Mouse (Mus musculus): ENCODE data around the gene Urm1. TPM values are rescaled to one million over a fixed set of nuclear protein-coding genes. Genes with fewer than 3 reads are reported as not detected.
A peak's percentile ranks its signal among the peaks of the same experiment; 100 is the strongest.
"Not testable (repeated sequence)": the region's sequence is repeated elsewhere in the genome, so short reads cannot be mapped to it uniquely, and the experiment has no call there.

Gene Urm1
- polyA plus RNA-seq, 1 experiment from 2014 or later, result 18.4 TPM

GRCm38 (mm10) chr2:29873801-29874200 is 53.9 kb downstream of the Urm1 start:
- ATAC-seq (replicated peaks; ENCODE audit: insufficient number of reproducible peaks, low FRiP score, low TSS enrichment, low read depth) (no peak), DNase-seq (ENCODE audit: low spot score) (no peak)
- Histone ChIP-seq H3K36me3 (replicated peaks; ENCODE audit: control insufficient read depth, insufficient read depth, low read depth, low read length) (no peaks in the 10 kb centered on the region), H3K9me3 (replicated peaks; ENCODE audit: control insufficient read depth, low read length) (no peaks in the 10 kb centered on the region), H3K27ac (replicated peaks; ENCODE audit: low read depth, low read length) (no peak overlapping the region), H3K9ac (replicated peaks; ENCODE audit: low read length) (no peak overlapping the region), H3K4me2 (ENCODE audit: low read depth, low read length) (no peak overlapping the region), H3K4me1 (ENCODE audit: control insufficient read depth, insufficient read depth, low read length) (peaks cover 2% of the 10 kb centered on the region; the same call in 1 of the 2 replicates), H3K4me3 (ENCODE audit: low read depth, low read length) (no peak overlapping the region), H3K27me3 (ENCODE audit: control insufficient read depth, insufficient read depth, low read length) (no peaks in the 10 kb centered on the region)
- WGBS, result 79% methylated on average over 4 of the region's 4 CpGs

GRCm38 (mm10) chr2:29878061-29878460 is 58.2 kb downstream of the Urm1 start:
- H3K27me3 ChIP-seq (ENCODE audit: control insufficient read depth, insufficient read depth, low read length), result no peaks in the 10 kb centered on the region
- no peak overlapping the region for H3K27ac ChIP-seq (replicated peaks; ENCODE audit: low read depth, low read length)
- no peaks in the 10 kb centered on the region for H3K36me3 ChIP-seq (replicated peaks; ENCODE audit: control insufficient read depth, insufficient read depth, low read depth, low read length)
- DNase-seq (ENCODE audit: low spot score) (no peak), ATAC-seq (replicated peaks; ENCODE audit: insufficient number of reproducible peaks, low FRiP score, low TSS enrichment, low read depth) (no peak)
- H3K4me2 ChIP-seq (ENCODE audit: low read depth, low read length), result no peak overlapping the region
- 76% methylated on average over 4 of the region's 4 CpGs for WGBS
- H3K9me3 ChIP-seq (replicated peaks; ENCODE audit: control insufficient read depth, low read length), result no peaks in the 10 kb centered on the region
- H3K9ac ChIP-seq (replicated peaks; ENCODE audit: low read length), result no peak overlapping the region
- H3K4me1 ChIP-seq (ENCODE audit: control insufficient read depth, insufficient read depth, low read length), result no peaks in the 10 kb centered on the region
- H3K4me3 ChIP-seq (ENCODE audit: low read depth, low read length), result no peak overlapping the region

- DNase-seq (ENCODE audit: low spot score), result no peak
- no peak for ATAC-seq (replicated peaks; ENCODE audit: insufficient number of reproducible peaks, low FRiP score, low TSS enrichment, low read depth)
- Histone ChIP-seq H3K27ac (replicated peaks; ENCODE audit: low read depth, low read length) (no peak overlapping the region), H3K9me3 (replicated peaks; ENCODE audit: control insufficient read depth, low read length) (no peaks in the 10 kb centered on the region), H3K27me3 (ENCODE audit: control insufficient read depth, insufficient read depth, low read length) (no peaks in the 10 kb centered on the region), H3K4me2 (ENCODE audit: low read depth, low read length) (no peak overlapping the region), H3K36me3 (replicated peaks; ENCODE audit: control insufficient read depth, insufficient read depth, low read depth, low read length) (no peaks in the 10 kb centered on the region), H3K4me3 (ENCODE audit: low read depth, low read length) (no peak overlapping the region), H3K9ac (replicated peaks; ENCODE audit: low read length) (no peak overlapping the region), H3K4me1 (ENCODE audit: control insufficient read depth, insufficient read depth, low read length) (no peaks in the 10 kb centered on the region)
- WGBS, result 68% methylated on average over 8 of the region's 8 CpGs
Observed at GRCm38 (mm10) chr2:29879191-29879590, 59.3 kb downstream of the Urm1 start.

GRCm38 (mm10) chr2:29879964-29880830 is 60.3 kb downstream of the Urm1 start:
- H3K4me2 ChIP-seq (ENCODE audit: low read depth, low read length), result no peak overlapping the region
- H3K4me1 ChIP-seq (ENCODE audit: control insufficient read depth, insufficient read depth, low read length), result no peaks in the 10 kb centered on the region
- no peaks in the 10 kb centered on the region for H3K9me3 ChIP-seq (replicated peaks; ENCODE audit: control insufficient read depth, low read length)
- H3K27ac ChIP-seq (replicated peaks; ENCODE audit: low read depth, low read length), result no peak overlapping the region
- H3K4me3 ChIP-seq (ENCODE audit: low read depth, low read length), result no peak overlapping the region
- 75% methylated on average over 17 of the region's 17 CpGs for WGBS
- DNase-seq (ENCODE audit: low spot score) (no peak), ATAC-seq (replicated peaks; ENCODE audit: insufficient number of reproducible peaks, low FRiP score, low TSS enrichment, low read depth) (no peak)
- no peak overlapping the region for H3K9ac ChIP-seq (replicated peaks; ENCODE audit: low read length)
- no peaks in the 10 kb centered on the region for H3K36me3 ChIP-seq (replicated peaks; ENCODE audit: control insufficient read depth, insufficient read depth, low read depth, low read length)
- H3K27me3 ChIP-seq (ENCODE audit: control insufficient read depth, insufficient read depth, low read length), result no peaks in the 10 kb centered on the region

- H3K9me3 ChIP-seq (replicated peaks; ENCODE audit: control insufficient read depth, low read length); H3K4me2 ChIP-seq (ENCODE audit: low read depth, low read length); H3K4me3 ChIP-seq (ENCODE audit: low read depth, low read length); H3K4me1 ChIP-seq (ENCODE audit: control insufficient read depth, insufficient read depth, low read length); ATAC-seq (replicated peaks; ENCODE audit: insufficient number of reproducible peaks, low FRiP score, low TSS enrichment, low read depth); H3K9ac ChIP-seq (replicated peaks; ENCODE audit: low read length); DNase-seq (ENCODE audit: low spot score); H3K27ac ChIP-seq (replicated peaks; ENCODE audit: low read depth, low read length); H3K27me3 ChIP-seq (ENCODE audit: control insufficient read depth, insufficient read depth, low read length); H3K36me3 ChIP-seq (replicated peaks; ENCODE audit: control insufficient read depth, insufficient read depth, low read depth, low read length): not testable (repeated sequence)
- WGBS, result 83% methylated on average over 9 of the region's 9 CpGs
Observed at GRCm38 (mm10) chr2:29886659-29887292, 66.9 kb downstream of the Urm1 start.

- Histone ChIP-seq H3K9me3 (replicated peaks; ENCODE audit: control insufficient read depth, low read length) (no peaks in the 10 kb centered on the region), H3K27me3 (ENCODE audit: control insufficient read depth, insufficient read depth, low read length) (no peaks in the 10 kb centered on the region), H3K4me3 (ENCODE audit: low read depth, low read length) (peak within 1 kb of the TSS; percentile 94), H3K4me1 (ENCODE audit: control insufficient read depth, insufficient read depth, low read length) (peaks cover 5% of the 10 kb centered on the region; the same call in 1 of the 2 replicates), H3K36me3 (replicated peaks; ENCODE audit: control insufficient read depth, insufficient read depth, low read depth, low read length) (no peaks in the 10 kb centered on the region; the same call in 1 of the 2 replicates), H3K9ac (replicated peaks; ENCODE audit: low read length) (peak within 1 kb of the TSS; percentile 88), H3K27ac (replicated peaks; ENCODE audit: low read depth, low read length) (peak within 1 kb of the TSS; percentile 78), H3K4me2 (ENCODE audit: low read depth, low read length) (peak within 1 kb of the TSS; percentile 93)
- DNase-seq (ENCODE audit: low spot score) (peak; percentile 100), ATAC-seq (replicated peaks; ENCODE audit: insufficient number of reproducible peaks, low FRiP score, low TSS enrichment, low read depth) (peak; percentile 83)
- under 1% methylated on average over 70 of the region's 70 CpGs for WGBS
Observed at GRCm38 (mm10) chr2:29889066-29889944, 69.4 kb downstream of the Urm1 start, which contains the start of gene Odf2. Odf2 (plus strand) TSS chr2:29889221.

GRCm38 (mm10) chr2:29889991-29890833 is 70.3 kb downstream of the Urm1 start:
- Histone ChIP-seq H3K27ac (replicated peaks; ENCODE audit: low read depth, low read length) (peak overlapping the region; percentile 78), H3K9ac (replicated peaks; ENCODE audit: low read length) (peak overlapping the region; percentile 88), H3K4me3 (ENCODE audit: low read depth, low read length) (peak overlapping the region; percentile 94), H3K4me2 (ENCODE audit: low read depth, low read length) (peak overlapping the region; percentile 93), H3K4me1 (ENCODE audit: control insufficient read depth, insufficient read depth, low read length) (peaks cover 5% of the 10 kb centered on the region; the same call in 1 of the 2 replicates), H3K9me3 (replicated peaks; ENCODE audit: control insufficient read depth, low read length) (no peaks in the 10 kb centered on the region), H3K27me3 (ENCODE audit: control insufficient read depth, insufficient read depth, low read length) (no peaks in the 10 kb centered on the region), H3K36me3 (replicated peaks; ENCODE audit: control insufficient read depth, insufficient read depth, low read depth, low read length) (no peaks in the 10 kb centered on the region; the same call in 1 of the 2 replicates)
- WGBS, result under 1% methylated on average over 59 of the region's 61 CpGs
- DNase-seq (ENCODE audit: low spot score) (peak; percentile 87), ATAC-seq (replicated peaks; ENCODE audit: insufficient number of reproducible peaks, low FRiP score, low TSS enrichment, low read depth) (peak; percentile 93)
